Mouse (Mus musculus) cerebellum, adult 18-20 months (tissue): ENCODE results near the gene Slc38a10.

Experiments used
- DNase-seq, 2 experiments: peaks; one replicate each; pipeline ENCODE4 v3.0.0; 2021

Gene Slc38a10

DNA sequence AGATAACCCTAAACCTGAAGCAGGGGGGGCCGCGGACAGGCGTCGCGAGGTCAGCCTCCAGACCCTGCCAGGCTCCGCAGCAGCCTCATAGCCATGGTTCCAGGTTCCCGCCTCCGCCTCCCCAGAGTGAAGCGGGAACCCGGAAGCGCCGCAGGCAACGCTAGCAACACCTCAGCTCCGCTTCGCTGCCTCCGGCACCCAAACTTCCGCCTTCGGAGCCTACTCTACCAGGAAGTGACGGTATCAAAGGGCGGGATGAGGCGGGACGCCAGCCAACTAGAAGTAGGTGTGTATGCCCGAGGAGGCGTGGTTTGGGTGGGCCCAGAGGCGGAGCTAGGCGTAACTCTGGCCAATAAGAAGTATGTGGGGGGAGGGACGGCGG is at the start of gene Slc38a10:
Gene Slc38a10 (minus strand): TSS at position 234 of the 382 bp plus-strand sequence.
- DNase-seq = peak; percentile 100

DNA sequence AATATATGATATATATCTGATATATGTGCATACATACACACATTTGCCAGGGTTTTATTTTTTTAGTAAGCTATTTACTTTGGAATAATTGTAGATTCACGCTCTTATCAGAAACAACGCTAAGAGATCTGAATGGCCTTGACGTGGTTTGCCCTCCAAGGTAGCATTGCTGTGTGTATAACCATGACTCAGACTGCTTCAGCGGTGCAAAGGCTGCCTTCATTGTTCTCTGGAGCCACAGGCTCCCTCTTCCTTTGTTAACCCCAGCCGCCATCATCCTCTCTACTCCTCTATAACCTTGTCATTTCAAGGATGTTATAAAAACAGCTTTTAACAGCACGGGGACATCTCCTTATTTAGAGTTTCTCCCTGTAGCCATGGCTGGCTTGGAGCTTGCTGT is 49.5 kb upstream of the Slc38a10 start:
- no peak for DNase-seq

DNA sequence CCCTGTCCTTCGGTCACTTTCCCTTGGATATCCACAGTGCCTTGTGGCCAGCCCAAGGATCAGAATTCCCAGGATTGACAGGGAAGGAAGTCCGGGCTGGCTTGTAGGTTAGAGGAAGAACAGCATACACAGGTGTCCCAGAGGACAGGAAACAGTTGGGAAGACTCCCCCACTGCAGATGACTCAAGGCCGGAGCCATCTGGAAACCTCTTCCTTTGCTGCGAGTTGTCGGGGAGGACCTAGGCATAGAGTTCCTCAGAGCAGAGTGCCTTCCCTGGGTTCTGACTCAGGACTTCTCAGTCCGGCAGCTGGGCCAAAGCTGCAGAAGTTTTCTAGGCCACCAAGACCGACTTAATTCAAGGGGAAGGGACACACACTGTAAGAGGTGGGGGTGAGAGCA is 48.6 kb upstream of the Slc38a10 start:
- no peak for DNase-seq

DNA sequence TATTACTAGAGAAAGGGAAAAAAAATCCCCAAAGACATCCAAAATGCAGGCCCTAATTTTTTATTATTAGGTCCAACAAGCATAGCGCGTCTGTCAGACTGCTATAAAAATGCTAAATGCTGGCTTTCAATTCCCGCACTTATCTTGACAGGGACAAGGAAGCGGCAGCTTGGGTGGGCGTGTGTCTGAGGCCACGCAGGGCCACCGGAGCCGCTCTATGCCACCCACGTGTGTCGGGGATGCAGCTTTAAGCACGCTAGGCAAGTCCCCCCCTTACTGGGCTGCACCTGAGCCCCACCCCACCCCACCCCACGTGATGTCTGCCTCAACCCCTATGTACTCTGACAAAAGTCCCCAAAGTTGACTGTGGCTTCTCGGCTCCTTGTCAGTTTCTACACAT is 47.7 kb upstream of the Slc38a10 start:
- DNase-seq = no peak

DNA sequence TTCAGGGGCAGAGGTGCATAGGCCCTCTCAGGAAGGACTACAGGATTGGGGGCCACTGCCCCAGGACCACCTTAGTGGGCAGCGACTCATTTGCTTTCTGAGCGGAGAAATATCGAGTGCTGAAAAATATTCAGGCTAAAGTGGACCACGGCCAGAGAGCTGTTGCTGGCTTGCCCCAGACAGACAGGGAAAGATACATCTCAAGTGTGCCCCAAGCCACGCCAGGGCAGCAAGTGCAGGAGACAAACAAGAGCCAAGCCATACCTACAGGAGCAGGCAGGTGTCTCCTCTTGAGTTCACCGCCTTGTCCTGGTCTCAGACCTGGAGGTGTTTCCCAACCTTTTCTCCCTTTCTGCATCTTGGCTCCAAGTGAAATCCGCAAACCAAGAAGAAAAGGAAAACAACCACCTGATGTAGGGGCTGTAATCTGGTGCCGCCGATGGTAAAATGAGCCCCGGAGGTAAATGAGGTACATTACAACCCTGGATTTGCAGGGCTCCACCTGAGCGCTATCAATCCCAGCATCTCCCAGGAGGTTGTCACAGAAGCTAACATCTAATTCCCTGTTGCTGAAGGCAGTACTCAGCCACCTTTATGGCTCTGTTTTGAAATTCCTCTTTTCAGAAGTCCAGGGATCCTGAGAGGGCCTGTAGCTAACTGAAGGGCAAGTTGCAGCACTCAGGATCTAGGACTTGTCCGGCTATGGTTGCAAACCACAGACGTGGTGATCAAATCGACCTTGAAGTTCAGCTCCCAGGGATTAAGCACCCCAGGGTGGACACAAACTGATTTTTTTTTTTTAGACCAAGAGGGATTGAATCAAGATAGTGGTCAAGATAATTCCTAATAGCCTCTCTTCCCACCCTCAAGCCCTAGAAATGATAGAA is 39.6 kb upstream of the Slc38a10 start:
- DNase-seq = peak in 1 of 2 experiments; percentile 26

DNA sequence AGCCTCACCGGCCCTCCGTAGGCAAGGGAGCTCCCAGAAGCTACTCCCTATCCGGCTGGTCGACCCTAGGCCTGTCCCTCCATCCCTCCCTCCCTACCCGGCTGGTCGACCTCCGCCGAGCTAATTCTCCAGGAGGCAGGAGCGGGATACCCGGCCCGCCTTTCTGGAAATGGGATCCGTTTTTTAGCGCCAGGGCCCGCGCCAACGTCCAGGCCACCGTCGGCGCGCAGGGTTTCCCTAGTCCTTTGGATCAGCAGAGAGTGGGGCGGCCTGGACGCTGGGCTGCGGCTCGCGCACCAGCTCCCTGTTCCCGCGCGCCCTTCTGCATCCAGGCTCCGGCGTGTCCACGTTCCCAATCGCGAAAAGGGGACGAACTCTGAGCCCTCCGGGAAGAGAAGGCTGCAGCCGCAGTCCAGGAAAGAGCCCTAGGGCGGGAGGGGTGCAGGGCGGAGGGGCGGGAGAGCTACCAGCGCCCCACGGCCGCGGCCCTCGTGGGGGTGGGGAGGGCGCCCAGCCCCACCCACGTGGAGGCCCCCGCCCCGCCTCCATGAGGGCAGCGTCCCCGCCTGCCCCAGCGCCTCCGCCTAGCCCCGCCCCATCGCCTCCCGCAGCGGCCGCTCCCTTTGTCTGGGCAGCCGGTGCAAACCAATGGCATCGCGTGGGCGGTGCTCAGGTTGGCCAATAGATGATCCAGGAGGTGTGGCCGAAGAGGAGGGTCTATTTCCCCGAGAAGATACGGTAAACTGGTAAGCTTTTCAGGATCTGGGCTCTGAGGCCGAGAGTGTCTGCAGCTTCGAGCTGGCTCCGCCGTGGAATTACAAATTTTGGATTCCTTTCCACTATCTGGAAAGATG is 38.5 kb upstream of the Slc38a10 start:
- DNase-seq = peak; percentile 99 to 100

DNA sequence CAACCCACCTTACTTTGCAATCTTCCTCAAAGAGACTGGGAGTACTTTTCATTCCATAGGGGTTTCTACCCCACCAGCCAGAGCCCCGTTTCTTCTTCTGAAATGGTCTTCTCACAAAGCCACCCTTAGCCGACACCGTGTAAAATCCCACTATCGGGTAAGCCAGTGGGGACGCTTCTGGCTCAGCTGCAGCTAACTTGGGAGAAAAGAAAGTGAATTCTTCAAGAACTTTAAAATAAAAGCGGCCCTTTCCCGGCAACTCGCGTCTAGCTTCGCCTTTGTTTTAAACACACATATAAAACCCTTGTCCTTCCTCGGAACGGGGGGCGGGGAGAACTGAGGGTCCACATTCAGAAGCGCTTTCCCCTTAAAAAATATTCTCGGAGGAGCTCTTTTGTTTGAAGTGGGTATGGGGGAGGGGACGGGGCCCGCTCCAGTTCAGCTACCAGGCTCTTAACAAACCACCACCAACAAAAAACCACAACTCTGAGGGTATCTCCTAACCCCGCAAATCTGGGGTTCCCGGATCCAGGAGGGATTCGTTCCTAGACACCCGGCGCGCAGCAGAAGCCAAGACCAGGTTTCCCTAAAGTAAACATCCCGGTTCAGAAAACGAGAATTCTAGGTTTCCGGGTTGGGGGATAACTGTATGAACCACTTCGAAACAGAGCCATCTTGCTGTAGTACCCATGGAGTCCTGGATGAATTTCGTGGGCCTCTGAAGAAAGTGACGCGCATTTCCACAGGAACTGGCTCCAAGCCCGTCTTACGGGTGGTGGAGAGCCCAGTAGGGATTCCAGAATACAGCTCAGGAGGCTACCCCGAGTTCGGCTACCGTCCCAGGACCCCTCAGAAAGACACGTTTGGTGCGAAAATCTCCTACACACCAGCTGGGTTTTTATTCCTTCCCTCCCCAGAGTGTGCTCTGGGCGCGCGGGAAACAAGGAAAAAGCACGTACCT is 37.6 kb upstream of the Slc38a10 start:
- DNase-seq = peak; percentile 53 to 63

DNA sequence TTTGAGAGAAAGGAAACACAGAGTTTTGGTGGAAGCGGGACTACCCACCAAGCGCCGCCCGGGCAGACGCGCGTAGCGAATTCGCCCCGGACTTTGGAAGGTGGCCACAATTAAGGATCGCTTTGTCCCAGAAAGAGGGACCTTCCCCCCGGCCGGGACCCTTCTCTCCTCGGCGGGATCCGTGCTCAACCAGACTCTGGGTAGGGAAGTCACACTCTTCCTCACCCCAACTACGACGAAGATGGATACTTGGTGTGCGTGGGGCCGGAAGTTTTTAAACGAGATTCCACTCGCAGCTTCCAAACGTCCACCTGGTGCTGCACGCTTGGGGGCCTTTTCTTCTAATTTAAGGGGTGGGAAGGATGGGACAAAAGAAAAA is 36.9 kb upstream of the Slc38a10 start:
- peak in 1 of 2 experiments; percentile 51 for DNase-seq

DNA sequence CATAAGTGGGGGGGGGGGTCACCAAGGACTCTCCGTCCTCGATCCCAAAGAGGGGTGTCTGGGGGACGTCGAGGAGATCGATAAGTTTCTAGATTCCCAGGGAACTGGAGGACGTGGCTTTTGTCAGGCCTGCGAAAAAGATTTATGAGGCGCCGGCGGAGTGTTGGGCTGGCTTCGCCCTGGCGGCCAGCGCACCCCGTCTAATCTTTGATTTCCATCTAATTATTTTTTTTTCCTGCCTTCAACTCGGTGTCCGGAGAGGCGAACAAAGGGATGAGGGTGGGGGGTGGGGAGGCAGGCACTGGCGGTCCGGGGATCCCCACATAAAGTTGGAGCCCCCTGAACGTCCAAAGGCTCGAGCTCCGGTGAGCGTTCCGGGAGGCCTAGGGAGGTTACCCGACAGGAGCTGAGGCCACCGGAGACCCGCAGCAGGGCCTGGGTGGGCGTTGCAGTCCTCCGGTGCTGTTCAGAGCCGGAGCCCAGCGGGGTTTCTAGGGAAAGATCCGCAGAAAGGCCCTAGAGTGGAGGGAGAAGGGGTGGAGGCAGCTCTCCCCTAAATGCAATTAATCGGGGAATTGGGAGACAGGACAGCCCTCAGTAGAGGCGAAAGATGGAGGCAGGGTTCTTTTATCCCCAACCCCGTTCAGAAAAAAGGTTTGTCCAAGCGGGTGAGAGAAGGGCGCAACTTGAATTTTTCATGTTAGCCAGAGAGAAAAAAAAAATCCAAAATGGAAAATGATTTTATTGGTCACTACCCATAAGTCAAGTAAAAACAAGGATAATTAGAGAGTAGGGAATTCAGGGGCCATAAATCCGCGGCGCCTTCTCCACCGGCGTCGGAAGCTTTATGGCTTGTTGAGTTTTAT is 36.3 kb upstream of the Slc38a10 start:
- peak in 1 of 2 experiments; percentile 36 for DNase-seq

DNA sequence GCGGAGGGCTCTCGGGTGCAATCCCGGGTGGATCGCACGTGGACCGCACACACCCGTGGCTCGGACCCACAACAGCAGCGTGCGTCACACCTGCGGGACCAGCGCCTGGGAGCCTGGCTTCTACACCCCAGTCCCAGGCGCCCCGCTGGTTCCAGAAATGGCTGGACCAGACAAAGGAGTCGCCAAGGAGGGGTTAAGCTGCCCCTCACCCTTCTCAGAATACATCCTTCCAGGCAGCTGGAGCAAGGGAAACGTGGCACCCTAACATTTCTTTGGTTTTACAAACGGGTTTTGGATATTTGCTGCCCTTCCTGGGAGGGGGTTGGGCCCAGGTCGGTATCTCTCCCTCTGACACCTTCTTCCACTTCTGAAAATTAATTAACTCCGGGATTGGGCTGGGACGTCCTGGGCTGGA is 35.7 kb upstream of the Slc38a10 start:
- DNase-seq = peak; percentile 26 to 42

DNA sequence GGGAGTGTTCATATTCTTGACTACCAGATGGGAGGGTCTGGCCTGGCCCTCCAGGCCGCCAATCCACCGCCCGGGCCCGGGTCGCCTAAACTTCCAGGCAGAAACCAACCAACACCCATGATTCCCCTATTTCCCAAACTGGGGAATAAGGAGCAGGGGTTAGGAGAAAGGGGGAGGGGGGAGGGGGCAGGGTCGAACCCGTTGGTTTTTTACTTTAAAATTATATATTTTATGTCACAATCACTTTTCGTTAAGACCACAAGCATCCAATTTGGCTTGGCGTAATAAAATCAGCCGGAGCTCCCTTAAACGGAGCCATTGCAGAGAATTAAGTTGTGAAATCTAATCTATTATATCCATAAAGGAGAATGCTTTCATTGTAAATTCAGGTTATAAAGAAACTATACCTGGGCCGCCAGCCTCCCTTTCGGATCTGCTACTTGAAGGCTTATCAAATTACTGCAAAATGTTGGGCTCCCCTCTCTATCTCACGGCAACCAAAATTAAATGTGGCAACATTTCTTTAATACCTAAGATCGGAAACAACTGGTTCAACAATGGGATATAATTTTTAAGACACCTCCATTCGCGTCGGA is 35.1 kb upstream of the Slc38a10 start:
- DNase-seq = peak in 1 of 2 experiments; percentile 17

DNA sequence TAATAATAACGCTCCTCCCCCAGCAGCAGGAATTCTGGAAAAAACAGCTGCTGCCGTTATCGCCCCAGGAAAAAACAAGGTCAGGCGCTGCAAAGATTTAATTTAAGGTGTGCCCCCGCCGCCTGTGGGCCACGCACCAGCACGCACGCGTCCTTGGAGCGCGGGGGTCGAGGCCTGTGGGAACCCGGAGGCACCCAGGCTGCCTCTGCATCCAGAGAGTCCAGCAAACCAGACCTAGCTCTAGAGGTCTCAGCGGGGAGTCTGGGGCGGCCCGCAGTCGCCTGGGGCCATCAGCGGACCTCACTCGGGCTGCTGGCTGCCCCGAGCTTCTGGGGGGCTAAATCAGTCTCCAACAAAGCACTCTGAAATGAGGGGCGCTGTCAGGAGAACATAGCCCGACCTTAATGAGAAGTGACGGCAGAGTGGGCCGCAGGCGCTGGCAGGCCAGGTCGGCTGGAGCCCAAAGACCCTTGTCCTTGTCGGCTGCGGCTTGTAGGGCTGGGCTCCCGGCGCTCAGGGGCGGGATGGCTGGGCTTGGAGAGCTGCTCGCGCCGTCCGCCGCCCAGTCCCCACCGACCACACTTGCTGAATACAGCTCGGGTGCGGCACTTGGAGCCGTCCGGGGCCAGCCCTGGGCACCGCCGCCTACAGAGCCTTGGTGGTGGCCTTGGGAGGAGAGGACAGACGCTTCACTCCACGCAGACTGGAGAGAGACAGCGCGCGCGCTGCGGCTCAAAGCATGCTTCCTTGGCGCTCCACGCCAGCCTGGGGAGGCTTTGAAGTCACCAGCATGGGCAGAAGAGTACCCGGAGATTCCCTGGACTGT is 34.4 kb upstream of the Slc38a10 start:
- DNase-seq = peak; percentile 28 to 55

DNA sequence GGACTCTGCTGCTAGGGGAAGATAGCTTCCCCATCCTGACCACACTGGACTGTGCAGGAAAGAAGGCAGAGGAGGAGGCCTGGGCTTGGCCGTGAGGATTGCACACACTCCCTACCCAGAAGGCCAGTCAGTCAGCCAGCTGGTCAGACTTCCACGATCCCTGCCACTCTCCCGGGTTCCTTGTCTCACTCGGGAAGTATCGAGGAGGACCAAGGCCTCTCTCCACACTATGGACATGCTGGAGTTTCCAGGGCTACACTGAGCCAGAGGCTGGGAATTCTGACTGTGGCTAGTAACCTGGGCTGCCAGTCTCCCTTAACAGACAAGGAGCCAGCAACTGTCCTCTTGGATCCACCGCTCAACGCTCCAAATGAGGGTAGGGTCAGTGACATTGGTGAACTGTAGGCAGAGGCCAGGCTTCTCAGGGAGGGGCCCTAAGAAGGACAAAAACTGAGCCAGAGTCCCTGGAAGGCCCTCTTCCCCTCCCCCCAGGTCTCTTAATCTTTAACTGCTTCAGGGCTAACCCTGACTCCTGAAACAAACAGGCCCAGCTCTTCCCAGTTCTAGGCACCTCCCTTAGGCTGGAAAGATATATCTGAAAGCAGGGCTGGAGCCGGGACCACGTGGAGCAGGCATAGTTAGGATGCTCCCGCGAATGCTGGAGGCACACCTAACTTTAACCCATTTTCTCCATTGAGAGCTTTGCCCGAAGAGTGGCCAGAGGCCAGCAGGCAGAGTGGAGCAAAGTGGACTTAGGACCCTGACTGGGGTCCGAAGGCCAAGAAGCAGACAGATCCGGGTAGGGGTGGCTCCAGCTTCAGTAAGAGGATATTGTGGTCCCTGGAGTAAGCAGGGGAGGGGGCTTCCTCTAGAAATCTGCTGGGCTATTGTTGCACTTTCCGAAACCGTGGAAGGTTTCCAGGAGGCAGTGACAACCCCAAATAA is 33.5 kb upstream of the Slc38a10 start:
- DNase-seq = peak in 1 of 2 experiments; percentile 24

DNA sequence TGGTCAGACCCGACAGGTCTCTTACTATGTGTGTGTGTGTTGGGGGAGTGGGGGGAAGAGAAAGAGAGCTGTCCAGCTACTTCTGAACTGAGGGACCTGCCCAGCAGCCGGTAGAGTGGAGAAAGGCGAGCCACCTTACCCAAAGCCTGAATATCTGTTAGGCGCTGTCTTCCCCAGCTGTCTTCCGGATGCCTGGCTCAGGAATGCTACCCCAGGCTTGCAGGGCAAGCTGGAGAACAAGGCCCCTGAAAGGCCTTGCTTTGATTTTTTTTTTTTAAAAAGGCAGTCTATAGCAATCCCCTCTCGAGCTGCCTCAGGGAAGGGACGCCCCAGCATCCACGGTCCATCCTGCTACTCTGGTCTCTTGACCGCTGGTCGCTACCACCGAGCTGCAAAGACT is 32.6 kb upstream of the Slc38a10 start:
- DNase-seq = no peak

DNA sequence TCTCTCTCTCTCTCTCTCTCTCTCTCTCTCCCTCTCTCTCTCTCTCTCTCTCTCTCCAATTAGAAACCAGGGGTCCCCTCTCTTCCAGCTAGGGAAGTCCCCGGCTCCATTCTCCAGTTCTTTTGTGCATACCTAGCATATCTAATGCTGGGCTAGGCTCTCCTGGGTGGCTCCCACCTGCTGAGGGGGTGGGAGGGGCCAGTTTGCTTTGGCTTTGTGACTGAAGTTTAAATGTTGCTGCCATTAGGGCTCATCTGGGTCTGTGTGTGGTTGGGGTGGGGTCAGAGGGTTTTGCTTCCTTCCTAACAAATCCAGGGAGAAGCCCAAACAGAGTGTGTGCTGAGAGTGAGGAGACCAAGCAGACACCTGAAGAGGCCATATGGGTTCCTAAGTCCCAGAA is 32.0 kb upstream of the Slc38a10 start:
- no peak for DNase-seq

DNA sequence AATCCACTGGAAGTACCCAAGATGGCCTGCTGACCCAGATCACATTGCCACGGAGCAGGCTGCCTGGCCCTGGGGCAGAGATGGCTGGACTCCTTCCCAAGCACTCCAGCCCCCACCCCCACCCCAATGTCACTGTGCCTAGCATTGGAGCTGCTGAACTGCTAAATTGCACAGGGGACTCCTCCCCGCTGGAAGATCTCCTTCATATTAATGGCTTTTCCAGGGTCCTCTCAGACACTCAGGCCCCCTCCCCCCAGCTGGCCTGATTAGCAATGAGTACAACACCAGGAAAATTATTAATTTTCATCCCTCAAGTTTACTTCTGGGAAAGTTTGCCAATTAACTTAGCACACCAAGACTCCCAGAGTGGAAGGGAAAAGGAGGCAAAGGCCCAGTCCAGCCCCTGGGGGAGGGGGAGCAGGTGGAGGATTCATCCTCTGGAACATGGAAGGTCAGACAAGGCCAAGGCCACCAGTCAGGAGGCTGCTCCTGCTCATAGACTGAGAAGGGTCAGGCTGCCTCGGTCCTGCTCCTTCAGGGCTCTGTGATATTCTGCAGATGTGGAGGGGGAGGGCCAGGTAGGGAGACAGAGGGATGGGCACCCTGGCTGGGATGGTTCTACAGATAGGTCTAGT is 31.4 kb upstream of the Slc38a10 start:
- DNase-seq = no peak

DNA sequence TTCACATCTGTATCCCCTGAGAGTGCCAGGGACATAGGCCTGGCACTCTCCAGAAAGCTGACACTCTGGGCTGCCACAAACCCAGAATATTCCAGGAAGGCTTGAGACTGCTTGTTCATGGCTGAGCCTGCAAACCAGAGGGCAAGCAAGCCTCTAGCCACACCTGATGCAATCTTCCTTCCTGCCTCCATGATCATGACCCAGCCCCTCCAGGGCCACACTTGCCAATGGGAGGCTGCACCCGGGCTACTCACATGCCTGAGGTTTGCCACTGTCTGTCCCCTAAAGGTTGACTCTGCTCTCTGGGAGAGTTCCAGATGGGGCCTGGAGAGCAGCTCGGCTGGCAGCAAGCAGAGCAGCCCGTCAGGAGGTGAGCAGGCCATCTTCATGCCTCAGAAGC is 30.2 kb upstream of the Slc38a10 start:
- no peak for DNase-seq

DNA sequence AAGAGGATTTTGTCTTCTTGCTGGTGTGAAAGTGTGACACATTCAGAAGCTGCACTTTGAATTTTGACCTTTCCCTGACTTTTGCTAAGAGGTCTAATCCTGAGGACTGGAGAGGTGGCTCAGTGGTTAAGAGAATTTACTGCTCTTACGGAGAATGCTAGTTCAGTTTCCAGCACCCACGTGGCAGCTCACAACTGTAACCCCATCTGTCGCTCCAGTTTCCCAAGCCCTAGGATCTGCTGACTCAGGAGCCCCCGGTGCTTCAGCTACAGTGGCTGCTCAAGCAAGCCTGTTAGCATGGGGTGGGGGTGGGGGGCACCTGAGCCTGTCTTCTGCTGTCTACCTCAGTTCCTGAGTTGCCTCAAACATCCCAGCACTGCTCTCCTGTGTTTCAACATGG is 28.2 kb upstream of the Slc38a10 start:
- DNase-seq = no peak

DNA sequence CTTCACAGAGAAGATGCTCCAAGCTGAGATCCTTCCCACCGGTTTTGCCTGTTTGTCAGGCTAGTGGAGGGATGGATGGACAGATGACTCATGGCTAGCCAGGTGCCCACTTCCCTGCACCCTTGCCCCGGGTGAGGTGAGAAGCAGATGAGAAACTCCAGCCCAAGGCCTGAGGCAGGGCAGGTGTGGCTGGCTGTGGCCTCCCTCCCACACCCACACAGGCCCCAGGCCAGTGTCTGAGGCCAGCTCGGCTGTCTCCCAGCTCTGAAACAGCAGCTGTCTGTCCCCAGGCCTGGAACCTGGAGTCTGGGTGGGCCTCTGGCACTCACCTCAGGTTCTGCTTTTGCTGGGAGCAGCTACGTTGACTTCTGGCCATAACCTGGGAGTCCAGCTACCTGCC is 24.8 kb upstream of the Slc38a10 start:
- no peak for DNase-seq
